Comparison of ENCODE assay signal across 8 mouse cellular contexts in the genomic region with DNA sequence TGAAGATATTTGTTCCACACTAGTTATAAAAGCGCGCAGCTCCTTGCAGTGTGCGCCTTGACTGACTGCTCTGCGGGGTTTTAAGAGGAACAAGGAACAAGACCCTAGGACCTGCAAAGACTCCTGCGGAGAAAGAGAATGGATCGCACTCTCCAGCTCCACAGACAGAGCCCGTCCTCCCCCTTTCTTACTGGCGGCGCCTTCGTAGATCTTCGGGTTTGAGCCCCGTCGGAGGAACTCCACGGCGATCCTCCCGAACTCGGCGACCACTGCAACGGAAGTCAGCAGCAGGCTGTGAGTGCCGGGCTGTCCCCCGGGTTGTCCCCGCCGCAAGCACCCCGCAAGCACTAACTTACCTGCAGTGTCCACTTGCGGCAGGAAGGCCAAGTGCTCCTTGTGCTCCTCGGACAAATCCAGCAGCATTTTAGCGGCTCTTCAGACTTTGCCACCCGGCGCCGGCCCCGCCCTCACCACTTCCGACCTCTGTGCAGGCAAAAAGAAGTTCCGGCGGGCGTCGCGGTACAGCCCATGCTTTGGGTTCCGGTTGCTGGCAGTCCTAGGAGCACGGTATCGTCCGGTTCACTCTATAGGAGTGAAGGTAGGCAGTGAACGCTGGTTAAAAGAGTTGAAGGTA. TPM values are rescaled to one million over a fixed set of nuclear protein-coding genes. Genes with fewer than 3 reads are reported as not detected.
A peak's percentile ranks its signal among the peaks of the same experiment; 100 is the strongest.
DNase-seq lines count a peak whose midpoint lies in the region; ATAC-seq and TF ChIP-seq lines count a peak whose summit lies in the region.

TSS of gene Commd2 (minus strand) at position 485 of the 634 bp plus-strand sequence.

- no peaks in the 10 kb centered on the region; the same call in 1 of the 2 replicates for H3K4me1 ChIP-seq in bone marrow macrophage, adult 2 months (ENCODE audit: control insufficient read depth, insufficient read depth, low read length)
- no peaks in the 10 kb centered on the region for H3K4me1 ChIP-seq in embryonic fibroblast, embryonic 13.5 days (ENCODE audit: control insufficient read depth, insufficient read depth, low read length)
- 0 out of 2 replicates have a peak, but pooled peaks cover 4% of the 10 kb centered on the region for H3K4me1 ChIP-seq in heart, embryonic 10.5 days
- H3K4me1 ChIP-seq in kidney, embryonic 15.5 days = peaks cover 3% of the 10 kb centered on the region; the same call in 1 of the 2 replicates

- peak within 1 kb of the TSS; percentile 77 for H3K4me2 ChIP-seq in kidney, embryonic 15.5 days

- TF ChIP-seq POLR2A in bone marrow macrophage, adult 2 months (IDR thresholded peaks at IDR 0.05; ENCODE audit: borderline replicate concordance, low read depth, low read length) = no peak
- peak; percentile 81 for TF ChIP-seq POLR2A in embryonic fibroblast, embryonic 13.5 days (IDR thresholded peaks at IDR 0.05; ENCODE audit: low read depth, low read length)

- no peaks in the 10 kb centered on the region for H3K9me3 ChIP-seq in heart, embryonic 10.5 days
- H3K9me3 ChIP-seq in kidney, embryonic 15.5 days (replicated peaks) = no peaks in the 10 kb centered on the region

- DNase-seq in A20 (ENCODE audit: low read depth, low spot score) (peak; percentile 94), liver (peak; percentile 87)
- DNase-seq in heart, embryonic 10.5 days (ENCODE audit: low spot score) = peak; percentile 93
- DNase-seq in spleen, postnatal 4 days (ENCODE audit: low spot score in 2 of 2) = peak; percentile 86 to 94

- no peaks in the 10 kb centered on the region for H3K27me3 ChIP-seq in heart, embryonic 10.5 days (ENCODE audit: insufficient read depth, poor library complexity, severe bottlenecking)
- H3K27me3 ChIP-seq in kidney, embryonic 15.5 days = no peaks in the 10 kb centered on the region

- under 1% methylated on average over 42 of the region's 42 CpGs for WGBS in heart, embryonic 10.5 days
- under 1% methylated on average over 42 of the region's 42 CpGs for WGBS in kidney, embryonic 15.5 days

- peaks cover 13% of the 10 kb centered on the region for H3K36me3 ChIP-seq in heart, embryonic 10.5 days
- peaks cover 11% of the 10 kb centered on the region for H3K36me3 ChIP-seq in kidney, embryonic 15.5 days

- peak within 1 kb of the TSS; percentile 28; the same call in 1 of the 2 replicates for H3K27ac ChIP-seq in bone marrow macrophage, adult 2 months (ENCODE audit: insufficient read depth, low read depth, low read length)
- H3K27ac ChIP-seq in embryonic fibroblast, embryonic 13.5 days (ENCODE audit: insufficient read depth, low read length) = peak within 1 kb of the TSS; percentile 45; the same call in 1 of the 2 replicates
- H3K27ac ChIP-seq in heart, embryonic 10.5 days = peak within 1 kb of the TSS; percentile 94
- peak within 1 kb of the TSS; percentile 92 for H3K27ac ChIP-seq in kidney, embryonic 15.5 days

- no peak for TF ChIP-seq CTCF in bone marrow macrophage, adult 2 months (IDR thresholded peaks at IDR 0.05; ENCODE audit: low read depth, low read length)
- TF ChIP-seq CTCF in embryonic fibroblast, embryonic 13.5 days (IDR thresholded peaks at IDR 0.05; ENCODE audit: borderline replicate concordance, insufficient read depth, low read length) = no peak

- peak; percentile 99 for ATAC-seq in kidney, embryonic 15.5 days (replicated peaks; ENCODE audit: low FRiP score)
- peak; percentile 97 for ATAC-seq in monocyte, adult 5-6 weeks (replicated peaks; ENCODE audit: insufficient number of reproducible peaks, low FRiP score, low TSS enrichment, poor library complexity, severe bottlenecking)

- peak within 1 kb of the TSS; percentile 82 for H3K4me3 ChIP-seq in bone marrow macrophage, adult 2 months (ENCODE audit: insufficient read depth, low read length)
- peak within 1 kb of the TSS; percentile 98 for H3K4me3 ChIP-seq in embryonic fibroblast, embryonic 13.5 days (ENCODE audit: insufficient read depth, low read length)
- H3K4me3 ChIP-seq in heart, embryonic 10.5 days = peak within 1 kb of the TSS; percentile 90
- H3K4me3 ChIP-seq in kidney, embryonic 15.5 days (replicated peaks) = peak within 1 kb of the TSS; percentile 79

- peak within 1 kb of the TSS; percentile 67 for H3K9ac ChIP-seq in kidney, embryonic 15.5 days

RNA-seq across cellular contexts. Expression of gene Commd2, which starts in this region (rescaled TPM):
- 34.5 and 38.6 TPM in 2 replicates for polyA plus RNA-seq in bone marrow macrophage, adult 2 months (2012; ENCODE audit: insufficient read depth, insufficient read length, missing spikeins)
- polyA plus RNA-seq in embryonic fibroblast, embryonic 13.5 days (2011; ENCODE audit: insufficient read length, low read depth, missing spikeins) = 35.8 and 37.8 TPM in 2 replicates
- polyA plus RNA-seq in heart, embryonic 10.5 days (2016; fragmentation: Nextera tagmentation; extraction: Ambion mirVana) = 55.2 and 70.2 TPM in 2 replicates
- polyA plus RNA-seq in kidney, embryonic 15.5 days (2015; fragmentation: Nextera tagmentation; extraction: Ambion mirVana) = 71.1 and 72.0 TPM in 2 replicates
- 12.8 to 28.5 TPM (median 25.4 TPM) in 3 replicates for total RNA-seq in monocyte, adult 5-6 weeks (2017)

Comparison
In these comparisons a context has a peak if more than half of its experiments do, and no peak if none do; other contexts are left out.
1. Peak in every context shown above with its lines: DNase-seq, ATAC-seq, H3K4me3 ChIP-seq and H3K27ac ChIP-seq.
2. H3K27ac ChIP-seq: peak in every context shown above with its lines; median percentile 94 in heart, embryonic 10.5 days; 92 in kidney, embryonic 15.5 days; 45 in embryonic fibroblast, embryonic 13.5 days; 28 in bone marrow macrophage, adult 2 months.